Mouse (Mus musculus) forebrain, embryonic 16.5 days (tissue): Measurements from ENCODE around the gene Stag1. TPM values are rescaled to one million over a fixed set of nuclear protein-coding genes. Genes with fewer than 3 reads are reported as not detected.

ENCODE experiments used
- polyA plus RNA-seq: library from polyadenylated mRNA; unstranded; fragments of >200 nt; fragmentation: Nextera tagmentation; extraction: Ambion mirVana; gene quantifications from 2 replicates; pipeline ENCODE4 v1.2.1, GENCODE M21; 2015

Stag1 gene
- polyA plus RNA-seq, 1 experiment from 2014 or later = 36.0 TPM

Other genes with a start within 250 kb of the Stag1 start
- gene Il20rb, start 111.0 kb upstream of the Stag1 start, polyA plus RNA-seq = 0.53 and 0.60 TPM in 2 replicates
- gene Nck1, start 51.7 kb upstream of the Stag1 start, polyA plus RNA-seq = 44.8 and 47.3 TPM in 2 replicates
- gene Slc35g2, start 26.7 kb upstream of the Stag1 start, polyA plus RNA-seq = 6.7 and 8.4 TPM in 2 replicates